Mouse (Mus musculus): ENCODE measurements around the gene Adig. TPM values are rescaled to one million over a fixed set of nuclear protein-coding genes. Genes with fewer than 3 reads are reported as not detected.

Gene Adig
- 151 and 169 TPM in 2 replicates for total RNA-seq (2021)
- long read RNA-seq, experiment 1, transcript Adig-201 (3 exons, 632 nt), result major isoform, 71 of 88 reads
- long read RNA-seq, experiment 1, partial matches to known transcripts, result 2 of 88 reads
- long read RNA-seq, experiment 1, other reads (novel, unspliced or antisense), result 12 of 88 reads
- long read RNA-seq, experiment 2, transcript Adig-201 (3 exons, 632 nt), result major isoform, 83 of 116 reads
- long read RNA-seq, experiment 2, partial matches to known transcripts, result 5 of 116 reads
- long read RNA-seq, experiment 2, other reads (novel, unspliced or antisense), result 26 of 116 reads

DNA sequence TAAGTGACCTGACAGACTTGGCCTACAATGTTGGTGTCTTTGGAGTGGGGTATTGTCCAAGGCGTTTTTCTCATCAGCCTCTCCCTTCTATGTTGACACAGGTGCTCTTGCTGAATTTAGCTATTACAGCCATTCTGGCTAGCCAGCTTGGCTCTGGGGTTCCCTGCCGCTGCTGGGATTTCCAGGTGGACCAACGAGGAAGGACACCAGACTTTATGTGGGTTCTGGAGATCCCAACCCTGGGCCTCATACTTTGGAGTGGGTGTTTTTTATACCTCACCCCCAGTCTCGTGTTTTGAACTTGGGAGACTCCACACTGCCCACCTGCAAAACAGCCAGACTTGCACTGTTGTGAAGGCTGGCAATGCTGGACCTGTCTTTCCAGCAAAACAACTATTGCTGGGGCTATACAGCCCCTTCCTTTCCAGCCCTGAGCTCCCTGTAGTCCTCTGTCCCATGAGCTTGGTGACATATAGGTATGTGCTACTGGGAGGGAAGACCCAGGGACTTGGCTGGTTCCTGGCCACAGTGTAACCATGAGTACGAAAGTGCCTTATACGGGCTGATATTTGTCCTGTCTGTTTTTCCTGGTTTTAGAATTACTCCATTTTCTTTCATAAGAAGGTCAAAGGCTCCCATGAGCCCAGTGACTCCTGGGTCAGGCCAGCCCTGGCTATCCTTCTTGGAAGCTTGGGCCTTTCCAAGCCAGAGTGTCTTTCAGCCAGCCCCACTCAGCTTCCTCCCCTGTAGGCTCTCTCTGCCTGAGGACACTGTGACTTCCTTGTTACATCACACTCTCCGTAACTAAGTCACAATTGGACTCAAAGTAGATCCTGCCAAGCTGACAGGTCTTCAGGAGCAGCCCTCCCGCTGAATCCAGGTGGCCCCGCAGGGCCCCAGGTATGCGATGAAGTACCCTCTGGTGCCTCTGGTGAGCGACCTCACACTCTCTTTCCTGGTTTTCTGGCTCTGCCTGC is at the start of gene Adig:
Gene Adig, plus strand, starts transcription at position 777 of the 977 bp plus-strand sequence.
- peak; percentile 50 for DNase-seq

DNA sequence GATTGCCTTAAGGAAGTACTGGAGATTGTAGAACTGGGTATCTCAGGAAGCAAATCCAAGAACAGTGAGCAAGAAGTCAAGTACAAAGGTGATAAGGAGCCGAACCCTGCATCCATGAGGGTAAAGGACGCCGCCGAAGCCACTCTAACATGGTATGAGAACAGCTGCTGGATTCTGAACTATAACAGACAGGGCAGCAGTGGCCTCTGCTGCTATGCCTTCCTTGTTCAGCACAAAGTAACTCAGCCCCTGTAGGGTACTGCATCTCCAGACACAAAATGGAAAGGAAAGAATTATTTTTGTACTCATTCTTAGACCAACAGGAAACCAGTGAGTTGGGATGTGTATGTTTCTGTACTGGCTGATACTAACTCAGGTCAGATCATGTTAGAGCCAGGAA is 46.0 kb upstream of the Adig start:
- no peak for DNase-seq

DNA sequence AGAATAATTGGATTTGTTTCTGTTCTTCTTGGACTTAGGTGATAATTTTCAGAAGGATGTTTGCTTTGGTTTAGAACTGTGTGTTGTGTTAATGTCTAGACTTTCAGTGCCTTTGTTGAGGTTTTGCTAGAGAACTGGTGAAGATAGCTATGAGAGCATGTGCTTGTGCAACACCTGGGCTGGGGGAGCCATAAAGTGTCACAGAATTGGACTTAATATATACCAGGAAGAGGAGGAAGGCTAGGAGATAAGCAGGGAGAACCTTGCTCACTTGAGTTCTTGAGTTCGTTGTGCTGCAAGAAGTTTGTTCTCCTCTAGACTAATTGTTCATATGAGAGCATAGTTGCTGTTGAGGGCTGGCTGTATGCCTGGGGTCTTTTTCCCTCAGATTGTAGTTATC is 44.8 kb upstream of the Adig start:
- no peak for DNase-seq

DNA sequence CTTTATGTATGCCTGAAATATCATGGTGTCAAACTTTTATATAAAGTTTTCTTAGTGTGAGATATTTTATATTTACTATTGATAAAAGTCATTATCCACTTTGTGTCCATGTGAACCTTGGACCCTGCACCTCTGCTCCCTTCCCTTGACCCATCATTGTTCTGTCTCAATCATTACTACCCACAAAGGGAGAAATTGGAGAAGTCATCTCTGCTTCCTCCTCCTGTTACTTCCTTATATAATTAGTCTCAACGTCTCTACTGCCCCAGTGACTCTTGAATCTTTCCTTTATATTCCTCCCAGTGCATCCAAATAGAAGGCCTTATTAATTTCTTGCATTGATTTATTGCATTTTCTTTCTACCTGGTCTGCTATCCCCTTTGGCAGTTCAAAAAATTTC is 40.0 kb upstream of the Adig start:
- DNase-seq, result no peak

DNA sequence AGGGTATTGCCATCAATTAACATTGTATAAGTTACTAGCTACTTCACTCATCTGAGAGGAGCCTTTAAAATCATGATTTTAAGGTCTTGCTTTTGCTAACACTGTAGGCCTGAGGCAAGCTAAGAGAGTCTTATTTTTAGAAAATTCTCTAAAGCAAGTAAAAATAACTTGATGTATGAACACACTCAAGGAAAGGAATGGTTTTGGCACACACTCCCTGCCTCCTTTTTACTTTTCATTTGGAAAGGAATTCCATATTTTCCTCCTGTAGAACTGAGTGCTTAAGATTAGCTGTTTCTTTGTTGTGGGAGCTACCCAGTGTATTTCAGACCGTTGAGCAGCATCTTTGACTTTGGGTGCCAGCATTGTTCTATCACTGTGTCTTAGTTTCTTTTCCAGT is 28.3 kb upstream of the Adig start:
- DNase-seq, result no peak

DNA sequence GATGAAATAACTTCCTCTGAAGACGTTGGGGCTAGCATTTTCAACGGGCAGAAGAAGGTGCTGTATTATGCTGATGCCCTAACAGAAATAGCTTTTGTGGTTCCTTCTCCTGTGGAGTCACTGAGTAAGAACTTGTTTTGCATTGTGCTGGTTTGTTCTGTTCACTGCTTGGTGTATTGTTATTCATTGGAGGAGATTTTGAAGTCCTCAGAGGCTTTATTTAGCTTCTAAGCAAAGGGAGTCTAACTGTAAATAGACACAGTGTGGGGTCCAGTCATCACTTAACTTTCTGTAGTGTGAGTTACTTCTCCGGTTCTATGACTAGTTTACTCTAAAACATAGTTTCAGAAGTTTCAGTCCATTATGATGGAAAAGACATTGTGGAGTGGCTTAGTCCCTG is 24.8 kb upstream of the Adig start:
- no peak for DNase-seq

DNA sequence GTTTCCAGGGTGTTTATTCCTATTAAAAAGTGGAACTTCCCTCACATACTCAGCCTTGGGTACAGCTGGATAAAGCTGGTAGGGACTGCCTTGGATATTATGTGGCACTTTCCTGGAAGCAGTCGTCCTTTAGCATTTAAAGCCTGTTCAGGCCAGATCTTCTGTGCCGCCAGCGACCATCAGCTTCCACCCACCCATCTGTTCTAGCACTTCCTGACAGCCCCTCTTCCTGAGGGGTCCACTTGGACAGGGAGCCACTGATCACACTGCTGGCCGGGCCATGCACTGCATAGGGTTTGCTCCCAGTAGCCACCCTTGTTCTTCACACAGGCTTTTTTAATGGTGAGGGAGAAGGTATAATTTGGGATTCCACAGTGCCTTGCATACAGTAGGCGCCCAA is 4.0 kb upstream of the Adig start:
- DNase-seq, result no peak

DNA sequence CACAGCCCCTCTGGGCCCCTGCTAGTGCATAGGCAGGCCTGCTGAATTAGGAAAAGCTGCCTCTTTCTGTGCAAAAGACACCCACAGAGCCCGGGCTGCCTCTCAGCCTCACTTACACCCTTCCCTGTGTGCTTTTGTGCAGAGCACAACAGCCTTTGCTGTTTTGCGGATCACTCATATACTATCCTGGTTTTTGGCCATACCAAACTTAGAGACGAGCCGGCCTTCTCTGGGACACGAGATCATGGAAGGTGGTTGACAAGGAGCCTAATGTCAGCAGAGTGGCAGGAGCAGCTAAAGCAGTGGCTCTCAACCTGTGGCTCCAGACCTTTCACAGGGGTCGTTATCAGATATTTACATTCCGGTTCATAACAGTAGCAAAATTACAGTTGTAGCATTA is 814 bp downstream of the Adig start:
- DNase-seq, result no peak

DNA sequence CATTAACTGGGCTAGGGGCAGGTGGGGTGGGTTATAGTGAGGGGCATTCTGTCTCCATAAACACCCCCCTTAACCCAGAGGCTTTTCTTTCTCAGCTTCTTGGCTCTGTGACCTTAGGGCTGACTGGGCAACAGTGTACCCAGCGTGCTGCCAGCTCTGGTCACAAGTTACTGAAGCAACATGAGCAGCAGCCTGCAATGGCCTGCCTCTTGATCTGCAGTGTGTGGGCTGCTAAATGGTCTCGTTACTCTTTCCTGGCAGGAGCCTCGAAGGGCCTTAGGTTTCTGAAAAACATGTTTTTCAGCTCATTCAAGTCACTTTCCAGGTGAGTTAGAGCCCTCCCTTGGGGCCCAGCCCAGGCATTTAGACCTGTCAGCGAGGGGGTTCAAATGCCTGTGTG is 1.3 kb downstream of the Adig start:
- peak; percentile 43 for DNase-seq

DNA sequence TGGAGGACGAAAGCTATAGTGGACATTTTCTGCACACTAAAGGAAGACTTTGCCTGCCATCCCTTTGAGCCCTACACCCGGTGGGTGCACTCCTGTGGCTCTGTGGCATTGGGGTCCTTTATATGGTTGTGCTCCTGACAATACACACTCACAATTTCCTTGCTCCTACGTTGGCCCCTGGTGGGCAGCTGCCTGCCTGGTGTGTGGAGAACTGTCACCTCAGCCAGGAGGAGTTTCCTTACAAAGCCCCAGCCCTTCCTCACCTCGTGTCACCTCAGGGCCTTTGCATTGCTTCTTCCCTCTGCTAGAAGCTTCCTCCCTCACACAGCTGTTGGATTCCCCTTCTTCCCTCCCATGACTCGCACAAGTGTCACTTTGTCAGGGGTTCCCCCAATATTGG is 4.1 kb downstream of the Adig start:
- no peak for DNase-seq

DNA sequence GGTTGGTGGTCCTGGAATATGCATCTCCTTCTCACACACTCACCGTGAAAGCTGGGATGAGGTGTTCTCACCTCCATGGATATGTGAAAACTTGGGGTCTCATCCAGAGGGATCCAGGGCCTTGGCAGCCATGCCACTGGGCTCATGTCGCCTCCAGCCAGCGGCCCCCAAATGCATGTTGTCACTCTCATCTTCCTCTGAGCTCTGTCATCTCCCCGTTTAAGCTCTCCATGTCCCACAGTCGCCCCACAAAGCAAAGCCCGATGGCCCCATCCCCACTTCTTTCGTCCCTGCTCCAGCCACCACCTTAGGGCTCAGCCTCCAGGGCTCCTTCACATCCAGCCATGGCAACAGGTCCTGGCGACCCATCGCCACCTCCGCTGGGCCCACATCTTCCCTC is 4.6 kb downstream of the Adig start:
- DNase-seq, result no peak

DNA sequence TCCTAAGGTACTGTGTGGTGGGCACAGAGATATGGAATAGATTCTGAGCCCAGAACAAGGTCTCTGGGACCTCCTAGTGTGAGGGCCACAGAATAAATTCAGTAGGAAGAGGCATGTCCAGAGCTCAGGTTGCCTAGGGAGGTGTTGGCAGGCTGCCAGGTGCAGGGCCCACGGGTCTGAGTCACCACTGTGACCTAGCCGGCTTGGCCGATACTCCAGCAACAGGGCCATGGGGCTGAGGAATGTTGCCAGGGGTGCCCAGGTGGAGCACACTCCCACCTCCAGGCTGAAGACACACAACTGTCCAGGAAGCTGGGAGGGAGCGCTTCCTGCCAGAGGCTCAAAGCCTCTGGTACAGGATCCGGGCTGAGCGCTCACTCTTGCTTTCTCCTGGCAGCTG is 8.3 kb downstream of the Adig start:
- peak; percentile 91 for DNase-seq

DNA sequence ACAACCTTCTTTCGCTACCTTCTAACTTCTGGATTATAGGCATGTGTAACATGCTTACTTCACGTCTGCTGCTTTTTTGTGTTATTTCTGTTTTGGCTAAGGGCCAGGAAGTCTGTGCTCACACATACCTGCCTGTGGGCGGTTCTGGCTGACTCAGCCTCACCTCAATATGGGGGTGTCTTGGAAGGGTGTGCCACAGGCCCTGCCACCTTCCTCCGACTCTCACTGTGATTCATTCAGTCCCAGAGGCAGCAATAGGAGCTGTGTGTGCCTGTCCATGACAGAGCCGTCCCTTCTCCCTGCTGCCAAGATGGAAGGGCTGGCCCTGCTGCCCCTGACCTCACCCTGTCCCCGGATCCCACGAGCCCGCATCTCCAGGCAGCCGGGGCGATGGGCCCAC is 10.1 kb downstream of the Adig start, which contains the start of gene Arhgap40:
Gene Arhgap40, plus strand, starts transcription at position 269 of the 400 bp plus-strand sequence.
- no peak for DNase-seq

DNA sequence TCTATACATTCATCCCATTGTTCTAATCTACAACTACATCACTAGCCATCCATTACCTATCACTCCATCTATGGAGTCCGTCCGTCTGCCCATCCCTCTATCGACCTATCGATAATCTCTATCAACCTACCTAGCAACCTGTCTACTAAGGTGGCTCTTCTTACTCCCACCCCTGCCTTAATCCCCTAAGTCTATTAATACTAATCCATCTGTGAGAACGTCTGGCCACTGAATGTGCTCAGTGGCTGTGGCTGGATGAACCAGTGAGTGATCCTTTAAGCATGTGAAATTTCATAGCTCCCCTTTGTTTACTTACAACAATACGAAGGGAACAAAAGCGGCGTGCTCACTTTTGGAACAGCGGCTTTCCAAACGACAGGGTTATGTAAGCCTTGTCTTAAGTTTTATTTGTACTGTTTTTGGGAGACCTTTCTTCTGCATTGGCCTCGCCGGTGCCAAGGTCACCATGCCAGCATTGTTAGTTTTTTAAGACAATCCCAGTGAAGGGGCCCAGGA is 11.5 kb downstream of the Adig start:
- DNase-seq, result no peak

DNA sequence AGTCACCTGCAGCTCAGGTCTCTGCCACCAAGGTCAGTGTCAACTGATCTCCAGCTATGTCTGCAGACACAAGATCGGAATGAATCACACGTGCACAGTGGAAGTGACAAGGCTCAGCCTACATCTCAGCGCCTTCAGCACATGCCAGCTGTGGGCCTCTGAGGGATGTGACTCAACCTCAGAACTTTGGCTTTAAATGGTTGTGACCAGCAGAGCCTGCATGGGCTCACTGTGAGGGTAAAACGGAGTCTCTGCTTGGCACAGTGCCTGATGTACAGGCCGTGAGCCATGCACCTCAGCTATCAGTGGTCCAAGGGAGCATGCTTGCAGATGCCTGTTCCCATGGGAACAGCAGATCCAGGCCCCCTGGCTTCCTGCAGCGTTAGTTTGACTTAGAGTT is 16.2 kb downstream of the Adig start:
- no peak for DNase-seq

DNA sequence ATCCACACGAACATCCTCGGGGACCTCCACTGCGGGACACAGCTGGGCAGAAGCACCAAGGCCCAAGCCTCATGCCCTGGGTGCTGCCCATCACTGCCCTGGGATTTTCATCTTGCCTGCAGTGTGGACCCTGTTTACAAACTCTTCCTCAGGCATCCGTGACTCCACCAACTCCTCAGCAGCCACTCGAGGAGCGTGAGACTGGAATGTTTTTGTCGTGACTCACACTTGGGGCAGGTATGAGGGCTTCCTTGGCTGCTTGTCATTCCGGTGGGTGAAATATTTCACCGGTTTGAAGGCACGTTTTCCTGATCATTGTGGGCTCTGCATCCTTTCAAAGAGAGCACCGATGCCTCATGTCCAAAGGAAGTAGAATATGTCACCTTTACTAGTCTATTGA is 16.7 kb downstream of the Adig start:
- no peak for DNase-seq

DNA sequence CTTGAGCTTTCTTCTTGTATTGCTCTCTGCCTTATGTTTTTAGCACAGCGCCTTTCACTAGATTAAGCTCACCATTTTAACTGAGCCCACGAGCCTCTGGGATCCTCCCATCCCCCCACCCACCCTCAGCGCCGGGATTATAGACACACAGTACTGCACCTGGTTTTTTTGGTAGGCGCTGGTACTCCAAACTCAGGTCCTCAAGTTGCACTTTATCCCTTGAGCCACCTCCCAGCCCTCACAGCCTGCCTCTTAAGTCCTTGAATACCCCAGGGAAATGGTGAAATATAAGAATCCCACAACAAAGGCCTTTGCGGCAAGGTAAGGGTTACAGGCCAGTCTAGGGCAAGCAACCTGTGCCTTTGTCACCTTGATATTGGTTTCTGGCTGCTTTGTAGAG is 17.4 kb downstream of the Adig start:
- no peak for DNase-seq

DNA sequence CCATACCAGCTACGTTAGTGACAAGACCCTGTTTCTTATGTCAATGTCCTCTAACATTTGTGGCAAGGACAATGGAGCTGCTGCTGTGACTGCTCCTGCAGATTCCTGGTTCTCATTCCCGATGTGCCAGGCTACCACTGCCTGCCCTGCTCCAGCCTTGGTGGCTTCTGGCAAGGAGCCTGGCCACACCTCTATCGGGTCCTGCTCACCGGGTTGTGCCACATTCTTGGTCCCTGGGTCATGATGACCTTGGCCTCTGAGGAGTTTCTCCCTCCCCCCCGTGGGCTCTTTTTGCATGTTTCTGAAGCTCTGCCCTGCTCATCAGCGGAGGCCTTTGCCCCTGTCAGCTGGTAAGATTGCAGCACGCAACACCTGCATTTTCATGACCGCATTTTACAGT is 20.6 kb downstream of the Adig start:
- peak; percentile 61 for DNase-seq

DNA sequence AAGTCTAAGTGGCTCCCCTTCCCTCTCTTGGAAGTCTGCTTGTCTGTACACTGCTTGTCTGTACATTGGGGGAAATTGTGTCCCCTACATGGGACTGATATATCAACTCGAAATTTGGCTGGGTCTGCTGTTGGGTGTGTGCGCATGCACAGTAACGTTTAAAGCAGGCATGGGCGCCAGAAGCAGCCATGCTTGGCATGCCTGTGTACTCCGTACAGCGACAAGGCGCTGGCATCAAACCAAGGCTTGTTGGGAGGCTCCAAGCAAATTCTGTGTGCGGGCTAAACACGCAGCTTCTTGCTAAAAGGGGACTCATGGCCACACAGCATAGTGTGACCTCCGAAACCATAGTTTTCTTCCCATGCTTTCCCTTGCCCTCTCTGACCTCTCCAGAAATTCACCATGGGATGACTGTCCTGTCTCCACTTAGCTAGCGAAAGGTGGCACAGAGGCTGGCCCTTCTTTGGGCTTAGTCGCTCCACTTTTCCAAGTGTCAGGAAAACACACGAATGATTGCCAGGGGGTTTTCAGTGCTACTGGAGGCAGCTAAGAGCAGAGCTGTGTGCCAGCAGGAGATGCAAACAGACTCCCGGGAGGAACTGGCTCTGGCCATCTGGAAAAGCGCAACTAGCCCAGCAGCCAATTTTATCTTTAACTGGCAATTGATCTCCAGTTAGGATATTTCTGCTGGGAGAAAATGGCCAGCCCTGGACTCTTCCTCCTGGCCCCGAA is 21.9 kb downstream of the Adig start:
- DNase-seq, result no peak

DNA sequence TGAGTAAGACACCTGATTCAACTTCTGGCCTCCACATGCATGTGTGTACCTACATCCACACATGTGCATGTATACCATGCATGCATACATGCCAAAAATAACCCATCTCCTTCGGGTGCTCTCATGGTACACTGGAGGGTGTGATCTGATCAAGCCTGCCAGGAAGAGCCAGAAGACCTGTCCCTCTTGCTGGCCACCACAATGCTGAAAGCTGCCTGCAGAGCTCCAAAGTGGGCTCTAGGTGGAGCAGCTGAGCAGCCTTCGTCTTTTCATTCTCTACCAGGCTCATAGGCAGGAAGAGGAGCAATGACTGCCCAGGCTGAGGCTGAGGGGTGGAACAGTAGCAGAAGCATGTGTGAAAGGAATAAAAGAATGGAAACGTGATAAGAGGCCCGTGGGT is 31.7 kb downstream of the Adig start:
- DNase-seq, result peak; percentile 66

DNA sequence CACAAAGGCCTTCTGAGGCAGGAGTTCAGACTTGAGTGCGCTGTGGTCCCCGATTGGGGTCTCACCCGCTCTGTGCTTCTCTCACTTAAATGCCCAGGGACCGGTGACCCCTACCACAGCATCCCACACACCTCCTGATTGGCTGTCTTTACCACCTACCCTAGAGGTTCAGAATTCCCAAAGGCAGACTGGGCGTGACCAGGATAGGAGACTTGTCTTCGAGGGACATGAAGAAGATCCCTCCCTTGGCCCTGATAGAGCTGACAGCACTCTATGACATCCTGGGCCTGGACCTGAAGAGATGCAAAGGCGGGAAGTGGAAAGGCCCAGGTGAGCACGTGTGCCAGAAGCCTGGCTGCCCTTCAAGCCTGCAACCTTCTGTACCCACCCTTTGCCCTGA is 32.1 kb downstream of the Adig start:
- DNase-seq, result no peak

DNA sequence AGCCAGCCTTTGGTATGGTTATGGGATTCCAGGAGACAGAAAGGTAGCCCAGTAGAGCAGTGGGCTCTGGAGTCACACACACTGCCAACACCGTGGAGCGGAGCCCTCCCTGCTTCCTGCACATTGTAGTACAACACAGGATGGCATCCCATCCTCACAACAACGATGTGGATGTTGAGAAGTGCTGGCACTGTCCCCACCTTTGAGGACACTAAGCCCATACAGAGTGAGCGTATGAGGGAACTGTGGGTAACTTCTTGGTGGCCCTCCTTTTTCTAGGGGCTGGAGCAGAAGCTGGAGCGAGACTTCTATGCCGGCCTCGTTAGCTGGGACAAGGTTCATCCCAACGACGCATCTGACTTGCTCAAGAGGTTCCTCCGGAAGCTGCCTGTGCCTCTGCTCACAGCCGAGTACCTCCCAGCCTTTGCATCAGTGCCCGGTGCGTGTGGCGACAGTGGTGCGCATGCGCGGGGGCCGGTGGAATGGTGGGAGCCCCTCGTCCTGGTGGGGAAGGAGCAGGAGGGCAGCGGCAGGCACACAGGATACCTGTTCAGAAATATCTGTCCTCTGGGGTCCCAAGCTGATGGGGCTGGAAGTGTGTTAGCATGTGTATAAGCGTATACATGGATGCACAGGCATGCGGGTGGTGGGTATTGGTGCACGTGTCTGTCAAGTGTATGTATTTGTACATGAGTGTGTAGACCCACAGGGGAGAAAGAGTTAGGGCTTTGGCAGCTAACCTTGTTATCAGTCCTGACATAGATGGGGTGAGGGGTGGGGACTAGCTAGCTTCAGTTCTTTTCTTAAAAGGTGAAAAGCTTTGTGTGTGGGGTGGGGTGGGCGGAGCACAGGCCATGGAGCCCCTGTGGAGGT is 37.3 kb downstream of the Adig start:
- DNase-seq, result no peak
